ENCODE assay signal across 8 mouse cellular contexts in genomic region chr16:91647461-91648219, GRCm38 (mm10). TPM values are rescaled to one million over a fixed set of nuclear protein-coding genes. Genes with fewer than 3 reads are reported as not detected.
DNase-seq lines count a peak whose midpoint lies in the region; ATAC-seq lines count a peak whose summit lies in the region.

TSS of gene Son (plus strand) at chr16:91647506.

- peak within 1 kb of the TSS; percentile 77 for H3K9ac ChIP-seq in hindbrain, embryonic 15.5 days

- peak within 1 kb of the TSS; percentile 79 for H3K4me2 ChIP-seq in hindbrain, embryonic 15.5 days

- DNase-seq in T-cell, adult 2 months (ENCODE audit: low spot score) = peak; percentile 98
- peak; percentile 95 to 96 for DNase-seq in cerebellum, postnatal 36 days
- peak; percentile 97 for DNase-seq in frontal cortex, postnatal 36 days (ENCODE audit: low spot score in 2 of 2)
- peak; percentile 94 for DNase-seq in left cerebral cortex, adult 11 months (ENCODE audit: low spot score)
- DNase-seq in lung, postnatal 4 days = peak; percentile 96 to 99
- DNase-seq in retina, postnatal 7 days (ENCODE audit: low read depth, low spot score) = peak; percentile 96
- DNase-seq in urinary bladder, adult 2 months (ENCODE audit: low spot score) = peak; percentile 90

- peaks cover 8% of the 10 kb centered on the region for H3K36me3 ChIP-seq in hindbrain, embryonic 15.5 days

- ATAC-seq in hindbrain, embryonic 15.5 days (ENCODE audit: low FRiP score, low read depth) = peak; percentile 97

- no peaks in the 10 kb centered on the region for H3K27me3 ChIP-seq in hindbrain, embryonic 15.5 days

- H3K4me3 ChIP-seq in hindbrain, embryonic 15.5 days = peak within 1 kb of the TSS; percentile 93

- peaks cover 29% of the 10 kb centered on the region for H3K4me1 ChIP-seq in hindbrain, embryonic 15.5 days (replicated peaks)

- WGBS in hindbrain, embryonic 15.5 days = under 1% methylated on average over 70 of the region's 70 CpGs

- H3K9me3 ChIP-seq in hindbrain, embryonic 15.5 days = no peaks in the 10 kb centered on the region

- H3K27ac ChIP-seq in hindbrain, embryonic 15.5 days (replicated peaks) = peak within 1 kb of the TSS; percentile 98

RNA-seq across cellular contexts. Expression of gene Son, which starts in this region (rescaled TPM):
- polyA plus RNA-seq in hindbrain, embryonic 15.5 days (2015; fragmentation: Nextera tagmentation; extraction: Ambion mirVana) = 110 and 114 TPM in 2 replicates
- polyA plus RNA-seq in urinary bladder, adult 2 months (2012; rRNA removed) = 302 and 367 TPM in 2 replicates

Comparison
In these comparisons a context has a peak if more than half of its experiments do, and no peak if none do; other contexts are left out.
1. Peak in every context shown above with its lines: DNase-seq, ATAC-seq, H3K4me3 ChIP-seq and H3K27ac ChIP-seq.